Mouse (Mus musculus) inflammation-experienced regulatory T-cells, adult 16 weeks (primary cell): ENCODE data around the gene Macf1. TPM values are rescaled to one million over a fixed set of nuclear protein-coding genes. Genes with fewer than 3 reads are reported as not detected.

Source experiments
- polyA plus RNA-seq: library from polyadenylated mRNA; unstranded; fragments of 100-300 nt; shearing (Covaris generic); gene quantifications from one replicate; pipeline ENCODE4 v1.2.1, GENCODE M21; 2017

The Macf1 gene
- polyA plus RNA-seq: 165 TPM

GRCm38 (mm10) chr4:123684260-123684659, at the start of gene Macf1:
TSS of gene Macf1 (minus strand) at chr4:123684360.

GRCm38 (mm10) chr4:123717574-123718433, 33.6 kb upstream of the Macf1 start, which contains the start of gene Ndufs5:
TSS of gene Ndufs5 (minus strand) at chr4:123718202.

GRCm38 (mm10) chr4:123342642-123343470, 341.3 kb downstream of the Macf1 start, which contains the start of gene Bmp8a:
TSS of gene Bmp8a (minus strand) at chr4:123343252.

GRCm38 (mm10) chr4:123323534-123323933, 360.6 kb downstream of the Macf1 start, which contains the start of gene Oxct2a:
TSS of gene Oxct2a (minus strand) at chr4:123323634.

Other genes with a start within 250 kb of the Macf1 start
- 162 TPM for gene Ndufs5, start 33.8 kb upstream of the Macf1 start, polyA plus RNA-seq
- 22.6 TPM for gene Akirin1, start 66.0 kb upstream of the Macf1 start, polyA plus RNA-seq
- not detected for gene Rhbdl2, start 103.5 kb upstream of the Macf1 start, polyA plus RNA-seq
- gene 4933427I04Rik, start 175.3 kb upstream of the Macf1 start, polyA plus RNA-seq: not detected
- gene Mycbp, start 220.5 kb upstream of the Macf1 start, polyA plus RNA-seq: 14.9 TPM
- gene Rragc, start 233.1 kb upstream of the Macf1 start, polyA plus RNA-seq: 22.0 TPM
- gene 4930535I16Rik, start 233.7 kb upstream of the Macf1 start, polyA plus RNA-seq: not detected